Mouse (Mus musculus) cerebellum, adult 2 months (tissue): ENCODE results near the gene Zfp637.

ENCODE experiments used
- CTCF ChIP-seq: fragments of 200-500 bp; IDR thresholded peaks from 2 replicates; pipeline ENCODE4 v1.5.1; 2011; ENCODE audit warnings: low read depth, mild to moderate bottlenecking, control low read depth, low read length, moderate library complexity, borderline replicate concordance; ENCODE audit not compliant: insufficient read depth
- POLR2A ChIP-seq: fragments of 200-500 bp; IDR thresholded peaks from 2 replicates; pipeline ENCODE4 v1.6.1; 2011; ENCODE audit warnings: low read length, control low read depth, borderline replicate concordance; ENCODE audit not compliant: insufficient read depth

DNA sequence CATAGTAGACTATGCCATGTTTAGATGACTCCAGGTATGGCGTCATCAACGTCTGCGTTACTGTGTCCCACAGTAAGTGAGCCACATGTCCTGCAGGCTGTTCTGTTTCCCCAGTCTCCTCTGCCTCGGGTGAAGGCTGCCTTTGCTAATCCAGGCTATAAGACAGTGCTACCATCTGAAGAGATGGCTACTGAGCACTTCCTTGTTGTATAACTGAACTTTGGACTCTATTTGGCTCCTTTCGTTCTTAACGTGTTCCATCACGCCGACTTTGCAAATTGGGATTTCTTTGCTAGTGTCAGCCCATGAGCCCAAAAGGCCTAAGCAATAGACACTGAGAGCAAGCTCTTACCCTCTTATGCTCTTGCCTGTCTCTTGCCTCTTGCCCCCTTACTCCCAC is 27.2 kb downstream of the Zfp637 start:
- no peak for TF ChIP-seq CTCF
- TF ChIP-seq POLR2A: no peak
